Mouse (Mus musculus) naive thymus-derived CD4-positive, alpha-beta T cell, adult 2 months (primary cell): Measurements from ENCODE around the gene Ifna14.
A peak's percentile ranks its signal among the peaks of the same experiment; 100 is the strongest.
"Not testable (repeated sequence)": the region's sequence is repeated elsewhere in the genome, so short reads cannot be mapped to it uniquely, and the experiment has no call there.

Experiments used
- DNase-seq: peaks from one replicate; pipeline ENCODE4 v3.0.0-alpha.2; 2011; ENCODE audit warnings: low read depth

The Ifna14 gene

DNA sequence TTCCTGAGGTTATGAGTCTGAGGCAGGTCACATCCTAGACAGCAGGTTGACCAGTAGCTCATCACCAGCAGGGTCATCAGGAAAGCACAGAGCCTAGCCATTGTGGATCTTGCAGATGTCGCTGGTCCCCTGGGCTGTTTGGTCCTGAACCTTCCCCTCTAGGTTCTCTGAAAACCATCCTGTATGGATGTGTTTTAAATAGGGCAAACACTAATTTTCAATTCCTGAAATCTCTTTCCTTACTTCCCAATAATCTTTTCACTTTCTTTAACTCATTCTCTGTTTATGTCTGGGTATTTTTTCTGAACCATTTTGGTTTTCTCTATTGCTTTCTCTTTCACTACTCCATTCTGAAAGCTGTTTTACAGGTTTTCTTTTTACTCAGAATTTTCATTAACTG, at the start of gene Ifna14:
Gene Ifna14, minus strand, starts transcription at position 101 of the 400 bp plus-strand sequence.
- DNase-seq: no peak

DNA sequence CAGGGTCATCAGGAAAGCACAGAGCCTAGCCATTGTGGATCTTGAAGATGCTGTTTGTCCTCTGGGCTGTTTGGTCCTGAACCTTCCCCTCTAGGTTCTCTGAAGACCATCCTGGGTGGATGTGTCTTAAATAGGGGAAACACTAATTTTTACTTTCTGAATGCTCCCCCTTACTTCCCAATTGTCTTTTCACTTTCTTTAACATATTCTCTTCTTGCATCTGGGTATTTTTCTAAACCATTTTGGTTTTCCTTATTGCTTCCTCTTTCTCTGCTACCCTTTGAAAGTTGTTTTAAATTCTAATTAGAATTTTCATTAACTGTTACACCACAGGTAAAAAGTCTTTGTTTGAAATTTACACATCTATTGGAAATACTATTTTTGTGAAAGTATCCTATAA, 31.7 kb upstream of the Ifna14 start, which contains the start of gene Ifna12:
Gene Ifna12, minus strand, starts transcription at position 101 of the 400 bp plus-strand sequence.
- no peak for DNase-seq

DNA sequence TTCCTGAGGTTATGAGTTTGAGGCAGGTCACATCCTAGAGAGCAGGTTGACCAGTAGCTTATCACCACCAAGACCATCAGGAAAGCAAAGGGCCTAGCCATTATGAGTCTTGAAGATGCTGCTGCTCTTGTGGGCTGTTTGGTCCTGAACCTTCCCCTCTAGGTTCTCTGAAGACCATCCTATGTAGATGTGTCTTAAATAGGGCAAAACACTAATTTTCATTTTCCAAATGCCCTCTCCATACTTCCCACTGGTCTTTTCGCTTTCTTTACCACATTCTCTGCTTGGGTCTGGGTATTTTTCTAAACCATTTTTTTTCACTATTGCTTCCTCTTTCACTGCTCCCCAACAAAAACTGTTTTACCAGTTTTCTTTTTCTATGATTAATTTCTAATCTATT, 20.7 kb upstream of the Ifna14 start, which contains the start of gene Ifna9:
Gene Ifna9, minus strand, starts transcription at position 101 of the 400 bp plus-strand sequence.
- DNase-seq: no peak

GRCm38 (mm10) chr4:88561791-88562190, 9.8 kb downstream of the Ifna14 start:
- no peak for DNase-seq

DNA sequence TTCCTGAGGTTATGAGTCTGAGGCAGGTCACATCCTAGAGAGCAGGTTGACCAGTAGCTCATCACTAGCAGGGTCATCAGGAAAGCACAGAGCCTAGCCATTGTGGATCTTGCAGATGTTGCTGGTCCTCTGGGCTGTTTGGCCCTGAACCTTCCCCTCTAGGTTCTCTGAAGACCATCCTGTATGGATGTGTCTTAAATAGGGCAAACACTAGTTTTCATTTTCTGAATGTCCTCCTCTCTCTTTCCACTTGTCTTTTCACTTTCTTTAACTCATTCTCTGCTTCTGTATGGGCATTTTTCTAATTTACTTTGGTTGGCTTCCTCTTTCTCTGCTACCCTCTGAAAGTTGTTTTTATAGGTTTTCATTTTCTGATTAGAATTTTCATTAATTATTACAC, 13.5 kb downstream of the Ifna14 start, which contains the start of gene Ifna15:
Gene Ifna15, minus strand, starts transcription at position 101 of the 400 bp plus-strand sequence.
- not testable (repeated sequence) for DNase-seq

DNA sequence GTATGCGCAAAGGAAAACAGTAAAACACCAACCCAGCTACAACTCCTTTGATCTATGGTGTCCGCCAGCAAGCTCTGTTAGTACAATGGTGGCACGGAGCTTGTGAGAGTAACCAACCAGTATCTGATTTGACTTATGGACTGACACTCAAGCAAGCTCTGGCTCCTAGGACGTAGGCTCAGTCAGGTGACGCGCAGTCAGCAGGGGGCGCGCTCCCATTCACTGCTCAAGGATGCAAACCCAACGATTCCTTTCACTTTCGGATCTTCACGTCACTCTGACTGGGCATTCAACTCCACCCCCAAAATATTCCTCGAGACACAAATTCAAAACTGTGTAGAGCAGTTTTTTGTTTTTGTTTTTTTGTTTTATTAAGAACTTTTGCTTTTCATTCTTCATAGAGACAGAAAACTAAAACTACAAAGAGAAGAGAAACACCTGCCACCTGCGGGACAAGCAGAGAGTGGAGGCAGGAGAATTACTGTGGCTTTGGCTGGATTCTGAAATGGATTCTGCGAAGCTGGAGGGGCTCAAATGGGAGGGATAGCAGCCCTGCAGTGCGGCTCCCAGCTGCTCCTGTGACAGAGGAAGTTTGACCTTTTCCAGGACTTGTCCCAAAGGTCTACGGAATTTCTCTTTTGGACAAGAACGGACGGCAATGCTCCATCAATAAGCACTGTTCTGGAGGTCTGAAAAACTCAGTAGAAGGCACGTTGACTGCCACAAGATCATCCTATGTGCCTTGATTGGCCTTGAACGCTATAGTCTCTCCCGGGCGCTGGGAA, 21.2 kb downstream of the Ifna14 start:
- DNase-seq: peak; percentile 96

- DNase-seq: no peak
These were observed 23.6 kb downstream of the Ifna14 start for GRCm38 (mm10) chr4:88547986-88548385.

DNA sequence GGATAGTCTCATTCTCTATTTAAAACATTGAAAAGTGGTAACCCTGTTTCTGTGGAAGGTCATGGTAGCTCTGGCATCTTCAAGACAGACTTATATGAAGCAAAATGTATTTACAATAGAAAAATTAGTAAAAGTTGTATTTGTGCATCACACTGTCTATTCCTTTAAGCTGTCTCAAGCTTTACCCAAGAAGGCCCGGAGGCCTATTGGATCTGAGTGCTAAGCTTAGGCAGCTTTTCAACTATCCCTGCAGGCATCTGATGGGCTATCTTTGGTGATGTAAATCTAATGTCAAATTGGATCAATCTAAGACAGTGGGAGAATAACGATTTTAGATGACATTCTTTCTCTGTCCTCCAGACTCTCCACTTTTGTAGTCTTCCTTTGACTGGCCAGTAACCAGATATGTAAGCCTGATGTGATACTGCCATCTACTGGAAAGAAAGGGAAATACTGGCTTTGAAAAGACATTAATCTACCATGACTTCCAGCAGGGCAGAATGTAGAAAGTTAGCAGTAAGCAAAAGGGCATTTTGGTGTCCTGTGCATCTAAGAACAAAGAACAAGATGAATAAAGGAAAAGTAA, 27.9 kb downstream of the Ifna14 start:
- peak; percentile 85 for DNase-seq

- no peak for DNase-seq
These were observed 34.3 kb downstream of the Ifna14 start for GRCm38 (mm10) chr4:88537328-88537727.

GRCm38 (mm10) chr4:88536640-88537039, 35.0 kb downstream of the Ifna14 start:
- no peak for DNase-seq

GRCm38 (mm10) chr4:88535742-88536141, 35.9 kb downstream of the Ifna14 start:
- DNase-seq: no peak

DNA sequence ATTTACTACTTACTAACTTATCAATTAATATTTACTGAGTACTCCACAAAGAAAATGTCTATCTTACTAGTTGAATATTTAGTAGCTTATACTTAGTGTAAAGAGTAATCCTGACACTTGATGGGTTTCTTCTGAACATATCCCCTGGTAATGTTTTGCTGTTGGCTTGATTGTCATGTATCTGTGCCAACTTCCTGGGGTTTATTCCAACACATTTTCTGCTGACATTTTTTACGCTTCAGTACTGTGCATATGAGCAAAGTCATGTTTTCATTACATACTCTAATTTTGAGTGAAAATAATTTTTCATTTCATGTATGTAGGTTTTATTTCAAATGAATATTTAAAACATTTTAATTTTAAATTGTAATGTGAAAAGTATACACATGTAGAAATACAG, 36.7 kb downstream of the Ifna14 start:
- no peak for DNase-seq

DNA sequence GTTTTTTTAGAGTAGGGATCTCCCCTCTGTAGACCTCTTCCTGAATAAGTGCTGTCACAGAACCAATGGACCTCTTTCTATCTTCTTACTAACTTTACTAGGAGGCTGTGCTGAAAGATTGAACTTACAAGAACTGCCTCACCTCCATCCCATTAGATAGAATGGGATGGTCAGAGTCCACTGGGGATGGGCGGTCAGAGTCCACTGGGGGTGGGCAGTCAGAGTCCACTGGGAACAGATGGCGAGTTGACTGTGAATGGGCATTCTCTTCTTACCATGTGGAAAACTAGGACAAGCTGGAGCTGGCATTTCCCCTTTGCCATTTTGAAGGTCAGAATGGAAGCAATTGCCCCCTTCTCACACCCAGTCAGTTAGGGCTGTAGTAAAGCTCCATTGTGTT, 38.1 kb downstream of the Ifna14 start:
- DNase-seq: no peak

- no peak for DNase-seq
These were observed 40.7 kb downstream of the Ifna14 start for GRCm38 (mm10) chr4:88530892-88531291.

DNA sequence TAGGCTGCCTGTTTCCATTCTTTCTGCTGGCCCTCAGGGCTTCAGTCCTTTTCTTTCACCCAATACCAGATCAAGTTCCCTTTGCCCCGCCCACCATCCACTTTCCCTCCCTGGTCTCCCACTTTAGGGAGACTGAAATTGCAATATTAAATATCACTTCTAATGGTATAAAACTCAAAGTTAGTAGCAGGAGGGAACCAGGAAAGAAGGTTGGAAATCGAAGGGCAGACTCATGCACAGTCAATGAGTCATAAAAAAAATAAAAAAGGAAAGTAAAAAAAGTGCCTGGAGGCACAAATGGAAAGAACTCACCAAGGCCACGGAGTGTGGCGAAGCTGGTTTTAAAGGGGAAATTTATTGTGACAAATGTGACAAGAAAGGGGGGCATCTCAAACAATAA, 41.3 kb downstream of the Ifna14 start:
- no peak for DNase-seq

DNA sequence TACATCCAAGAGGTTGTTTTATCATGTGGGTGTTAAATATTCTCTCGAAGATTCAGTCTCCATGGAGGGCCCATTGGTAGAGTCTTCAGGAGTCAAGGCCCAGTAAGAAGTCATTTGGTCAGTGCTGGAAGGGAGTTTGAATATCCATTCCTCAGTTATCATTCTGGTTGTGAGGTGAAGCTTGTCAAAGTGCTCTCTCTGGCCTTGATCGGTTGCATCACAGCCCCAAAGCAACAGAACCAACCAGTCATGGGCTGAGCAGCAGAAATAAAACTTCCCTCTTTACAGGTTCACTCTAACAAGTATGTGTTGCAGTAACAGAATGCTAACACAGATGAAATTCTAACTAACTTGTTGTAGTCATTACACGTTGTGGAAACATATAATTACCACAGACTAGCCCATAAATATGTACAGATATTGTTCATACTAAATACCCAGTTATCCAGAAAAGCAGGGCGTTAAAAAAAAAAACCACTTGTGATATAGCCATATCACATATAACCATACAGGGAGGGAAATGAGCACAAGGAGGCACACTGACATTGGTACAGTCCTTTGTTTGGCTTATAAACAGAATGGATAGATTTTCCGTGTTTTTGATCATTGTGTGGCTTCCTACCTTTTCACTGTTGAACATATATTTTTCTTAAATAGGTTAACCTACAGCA, 45.1 kb downstream of the Ifna14 start:
- no peak for DNase-seq

- DNase-seq: no peak
These were observed 46.2 kb downstream of the Ifna14 start for GRCm38 (mm10) chr4:88525393-88525792.

GRCm38 (mm10) chr4:88523241-88523640, 48.4 kb downstream of the Ifna14 start:
- DNase-seq: no peak

- no peak for DNase-seq
These were observed 48.9 kb downstream of the Ifna14 start, which contains the start of gene Ifnb1 for GRCm38 (mm10) chr4:88522674-88523073. Gene Ifnb1, minus strand, starts transcription at chr4:88522774.
